In the genomic region with DNA sequence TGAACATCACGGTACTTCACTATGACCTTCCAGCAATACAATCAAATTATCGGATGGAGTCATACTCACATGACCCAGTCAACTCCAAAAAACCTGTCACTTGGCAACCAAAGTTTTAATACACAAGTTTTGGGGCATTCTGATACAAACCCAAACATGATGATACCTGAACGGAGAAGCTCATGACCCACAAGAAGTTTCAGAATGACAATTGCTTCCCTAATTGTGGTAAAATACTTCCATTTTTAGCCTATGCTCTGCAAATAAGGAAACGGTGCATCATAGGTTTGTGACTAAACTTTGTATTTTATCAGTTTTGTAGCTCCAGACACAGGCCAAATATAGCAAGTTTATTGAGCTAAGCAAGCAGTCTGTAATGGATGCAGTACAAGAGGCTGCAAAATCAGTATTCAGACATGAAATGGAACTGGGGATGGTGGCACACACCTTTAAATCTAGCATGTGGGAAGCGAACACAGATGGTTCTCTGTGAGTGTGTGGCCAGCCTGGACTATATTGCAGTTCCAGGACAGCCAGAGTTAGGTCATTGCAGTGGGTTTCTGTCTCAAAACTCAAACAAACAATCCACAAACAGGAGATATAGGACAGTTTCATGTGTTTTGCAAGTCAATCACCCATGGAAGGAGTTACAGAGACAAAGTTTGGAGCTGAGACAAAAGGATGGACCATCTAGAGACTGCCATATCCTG, we compare ENCODE assay signal across 25 mouse cellular contexts.
DNase-seq lines count a peak whose midpoint lies in the region; ATAC-seq and TF ChIP-seq lines count a peak whose summit lies in the region.
"Had no signal": no experiment of that assay in that cellular context is flagged by ENCODE, and none has a peak within 500 bp of the region (broad histone marks: within the 10 kb centered on the region; RNA-seq: fewer than 3 reads in every experiment).

No protein-coding gene starts in this region.

- TF ChIP-seq POLR2A in kidney, adult 2 months (IDR thresholded peaks at IDR 0.05; ENCODE audit: low read depth, low read length), result no peak
- TF ChIP-seq POLR2A in CH12.LX (IDR thresholded peaks at IDR 0.05; ENCODE audit: low read depth, low read length), result no peak

- peak; percentile 61; the same call in 1 of the 2 replicates for ATAC-seq in neutrophil, adult 5-6 weeks (ENCODE audit: extremely low read depth, insufficient number of reproducible peaks, low FRiP score, poor library complexity, severe bottlenecking)
- ATAC-seq in heart, embryonic 11.5 days (replicated peaks; ENCODE audit: insufficient number of reproducible peaks, low FRiP score, low TSS enrichment), result no peak
- ATAC-seq: CD4-positive, CD25-positive, alpha-beta regulatory T cell, adult 4 months; hindbrain, embryonic 16.5 days; intestine, embryonic 15.5 days; midbrain, embryonic 15.5 days had no signal

- in situ Hi-C loops in CH12.LX (cut with MboI; ENCODE audit: low pct_ligation_motif_present, low pct_unique_long_range_greater_than_20kb, low sequenced_read_pairs), result loop anchor here (25.0 kb wide), 1 partner anchor 547 kb away; no protein-coding TSS in a partner anchor

- TF ChIP-seq RAD21 in CH12.LX (IDR thresholded peaks at IDR 0.05; ENCODE audit: low read depth, low read length), result no peak; the same call in 1 of the 2 replicates

- dilution Hi-C loops in CH12.LX (cut with MboI; ENCODE audit: extremely low pct_ligation_motif_present, extremely low pct_unique_long_range_greater_than_20kb, low sequenced_read_pairs), result no loop called here

- no peaks in the 10 kb centered on the region for H3K4me1 ChIP-seq in kidney, adult 2 months (ENCODE audit: control insufficient read depth, insufficient read depth, low read length)
- peaks cover 5 to 11% of the 10 kb centered on the region in 2 experiments for H3K4me1 ChIP-seq in CH12.LX (ENCODE audit: control insufficient read depth in 1 of 2, insufficient read depth in 2 of 2)
- no peaks in the 10 kb centered on the region for H3K4me1 ChIP-seq in heart, embryonic 11.5 days (ENCODE audit: control insufficient read depth, insufficient read depth, low read length)
- H3K4me1 ChIP-seq in midbrain, embryonic 10.5 days, result no peaks in the 10 kb centered on the region
- H3K4me1 ChIP-seq: embryonic facial prominence, embryonic 13.5 days; forebrain, embryonic 12.5 days; intestine, embryonic 15.5 days; kidney, embryonic 15.5 days; liver, embryonic 15.5 days; midbrain, embryonic 15.5 days; stomach, embryonic 15.5 days had no signal

- DNase-seq in kidney, adult 2 months, result peak; percentile 10
- no peak for DNase-seq in kidney, postnatal 10 days
- DNase-seq in CH12.LX (ENCODE audit: extremely low read depth), result peak; percentile 90
- DNase-seq in midbrain, embryonic 10.5 days (ENCODE audit: low spot score), result no peak
- DNase-seq: cerebellum, adult 18-20 months; cerebellum, postnatal 14 days; heart, postnatal 4 days; kidney, postnatal 4 days; right cerebral cortex, postnatal 25 days; thymus, adult 18-20 months; thymus, postnatal 36 days had no signal

- TF ChIP-seq EP300 in CH12.LX (IDR thresholded peaks at IDR 0.05; ENCODE audit: low read length), result peak; percentile 96

- peak overlapping the region; percentile 15; the same call in 1 of the 2 replicates for H3K4me2 ChIP-seq in CH12.LX (ENCODE audit: insufficient read depth, low read depth, poor library complexity, severe bottlenecking)
- H3K4me2 ChIP-seq in heart, embryonic 11.5 days, result no peak overlapping the region
- H3K4me2 ChIP-seq: embryonic facial prominence, embryonic 13.5 days; forebrain, embryonic 12.5 days; intestine, embryonic 15.5 days; kidney, embryonic 15.5 days; liver, embryonic 15.5 days; midbrain, embryonic 15.5 days; stomach, embryonic 15.5 days had no signal

- H3K36me3 ChIP-seq in kidney, adult 2 months (ENCODE audit: control insufficient read depth, insufficient read depth, low read length), result no peaks in the 10 kb centered on the region
- H3K36me3 ChIP-seq in CH12.LX (replicated peaks in 1 of 2; ENCODE audit: control insufficient read depth in 1 of 2, insufficient read depth in 1 of 2, low read length in 1 of 2) (no peaks in the 10 kb centered on the region), macrophage (ENCODE audit: inconsistent target) (no peaks in the 10 kb centered on the region)
- no peaks in the 10 kb centered on the region for H3K36me3 ChIP-seq in heart, embryonic 11.5 days (ENCODE audit: control insufficient read depth, insufficient read depth, low read length)
- no peaks in the 10 kb centered on the region for H3K36me3 ChIP-seq in midbrain, embryonic 10.5 days
- H3K36me3 ChIP-seq: embryonic facial prominence, embryonic 13.5 days; forebrain, embryonic 12.5 days; intestine, embryonic 15.5 days; kidney, embryonic 15.5 days; liver, embryonic 15.5 days; midbrain, embryonic 15.5 days; stomach, embryonic 15.5 days had no signal

- H3K27me3 ChIP-seq in kidney, adult 2 months (replicated peaks; ENCODE audit: control insufficient read depth, insufficient read depth, low read length), result no peaks in the 10 kb centered on the region
- H3K27me3 ChIP-seq in CH12.LX (replicated peaks), result no peaks in the 10 kb centered on the region
- no peaks in the 10 kb centered on the region for H3K27me3 ChIP-seq in heart, embryonic 11.5 days (ENCODE audit: control insufficient read depth, insufficient read depth, low read length)
- H3K27me3 ChIP-seq in midbrain, embryonic 10.5 days (ENCODE audit: low read depth, poor library complexity, severe bottlenecking), result no peaks in the 10 kb centered on the region
- H3K27me3 ChIP-seq: embryonic facial prominence, embryonic 13.5 days; forebrain, embryonic 12.5 days; intestine, embryonic 15.5 days; kidney, embryonic 15.5 days; liver, embryonic 15.5 days; midbrain, embryonic 15.5 days; stomach, embryonic 15.5 days had no signal

- no peak overlapping the region for H3K9ac ChIP-seq in CH12.LX (ENCODE audit: insufficient read depth, low read depth)
- no peak overlapping the region for H3K9ac ChIP-seq in heart, embryonic 11.5 days (ENCODE audit: low read depth, low read length)
- H3K9ac ChIP-seq: embryonic facial prominence, embryonic 13.5 days; forebrain, embryonic 12.5 days; intestine, embryonic 15.5 days; kidney, embryonic 15.5 days; liver, embryonic 15.5 days; midbrain, embryonic 15.5 days; stomach, embryonic 15.5 days had no signal

- H3K4me3 ChIP-seq in kidney, adult 2 months (ENCODE audit: insufficient read depth, low read depth, low read length), result no peak overlapping the region
- no peak overlapping the region for H3K4me3 ChIP-seq in CH12.LX (replicated peaks in 1 of 3; ENCODE audit: low read depth in 2 of 3, low read length in 2 of 3, poor library complexity in 1 of 3)
- H3K4me3 ChIP-seq in macrophage (ENCODE audit: inconsistent target), result no peak overlapping the region
- H3K4me3 ChIP-seq in heart, embryonic 11.5 days (ENCODE audit: low read depth, low read length), result no peak overlapping the region
- no peak overlapping the region for H3K4me3 ChIP-seq in midbrain, embryonic 10.5 days
- H3K4me3 ChIP-seq: embryonic facial prominence, embryonic 13.5 days; erythroblast, embryonic 14.5 days; forebrain, embryonic 12.5 days; intestine, embryonic 15.5 days; kidney, embryonic 15.5 days; left cerebral cortex, adult 2 months; liver, embryonic 15.5 days; midbrain, embryonic 15.5 days; stomach, embryonic 15.5 days had no signal

- no peak for TF ChIP-seq CTCF in kidney, adult 2 months (conservative IDR thresholded peaks at IDR 0.05; ENCODE audit: insufficient read depth, insufficient read length, low read depth, low read length)
- no peak for TF ChIP-seq CTCF in CH12.LX (conservative IDR thresholded peaks at IDR 0.05 in 1 of 2, IDR thresholded peaks at IDR 0.05 in 1 of 2; ENCODE audit: low read depth in 2 of 2, low read length in 2 of 2)

- H3K79me2 ChIP-seq in CH12.LX (replicated peaks; ENCODE audit: control insufficient read depth, extremely low read depth, insufficient read depth, poor library complexity, severe bottlenecking), result no peaks in the 10 kb centered on the region
- no peaks in the 10 kb centered on the region for H3K79me2 ChIP-seq in macrophage (ENCODE audit: inconsistent target)

- WGBS in kidney, adult 2 months, result 83% methylated on average over 5 of the region's 5 CpGs
- 25% methylated on average over 4 of the region's 5 CpGs for WGBS in macrophage (ENCODE audit: missing documents)
- WGBS in heart, embryonic 11.5 days (ENCODE audit: insufficient replicate concordance), result 81% methylated on average over 5 of the region's 5 CpGs
- 90% methylated on average over 5 of the region's 5 CpGs for WGBS in midbrain, embryonic 10.5 days

- no peaks in the 10 kb centered on the region for H3K9me3 ChIP-seq in CH12.LX (replicated peaks; ENCODE audit: low read length)
- H3K9me3 ChIP-seq in heart, embryonic 11.5 days (replicated peaks; ENCODE audit: control insufficient read depth, low read length), result no peaks in the 10 kb centered on the region
- H3K9me3 ChIP-seq in midbrain, embryonic 10.5 days (replicated peaks), result no peaks in the 10 kb centered on the region
- H3K9me3 ChIP-seq: embryonic facial prominence, embryonic 13.5 days; forebrain, embryonic 12.5 days; intestine, embryonic 15.5 days; kidney, embryonic 15.5 days; liver, embryonic 15.5 days; midbrain, embryonic 15.5 days; stomach, embryonic 15.5 days had no signal

- H3K27ac ChIP-seq in kidney, adult 2 months (ENCODE audit: insufficient read depth, low read depth, low read length), result no peak overlapping the region
- H3K27ac ChIP-seq in CH12.LX (ENCODE audit: insufficient read depth, low read depth) (no peak overlapping the region), macrophage (peak overlapping the region; percentile 80)
- no peak overlapping the region for H3K27ac ChIP-seq in heart, embryonic 11.5 days (ENCODE audit: low read depth, low read length)
- H3K27ac ChIP-seq in midbrain, embryonic 10.5 days (replicated peaks), result no peak overlapping the region
- H3K27ac ChIP-seq: embryonic facial prominence, embryonic 13.5 days; forebrain, embryonic 12.5 days; intestine, embryonic 15.5 days; kidney, embryonic 15.5 days; left cerebral cortex, adult 2 months; liver, embryonic 15.5 days; midbrain, embryonic 15.5 days; stomach, embryonic 15.5 days had no signal

TF ChIP-seq in CH12.LX, 34 proteins besides CTCF, POLR2A, EP300 and RAD21 (continues in another document):
- TF ChIP-seq NRF1 (IDR thresholded peaks at IDR 0.05; ENCODE audit: low read depth, low read length) (no peak), POLR2AphosphoS2 (IDR thresholded peaks at IDR 0.05; ENCODE audit: low read depth, low read length) (no peak), MXI1 (IDR thresholded peaks at IDR 0.05; ENCODE audit: low read depth, low read length) (no peak), ELF1 (IDR thresholded peaks at IDR 0.05; ENCODE audit: low read depth, low read length) (no peak), USF2 (conservative IDR thresholded peaks at IDR 0.05; ENCODE audit: low read depth, low read length) (no peak), KAT2A (IDR thresholded peaks at IDR 0.05; ENCODE audit: insufficient replicate concordance, low read length) (no peak), MEF2A (IDR thresholded peaks at IDR 0.05; ENCODE audit: borderline replicate concordance, low read depth, low read length) (peak; percentile 99), UBTF (IDR thresholded peaks at IDR 0.05; ENCODE audit: low read depth, low read length) (no peak), BHLHE40 (IDR thresholded peaks at IDR 0.05; ENCODE audit: low read depth, low read length) (peak; percentile 86), JUND (conservative IDR thresholded peaks at IDR 0.05; ENCODE audit: low read depth, low read length) (peak; percentile 93)

Comparison
In these comparisons a context has a peak if more than half of its experiments do, and no peak if none do; other contexts are left out.
1. DNase-seq: peak in kidney, adult 2 months (single experiment) and CH12.LX (single experiment); none in kidney, postnatal 10 days (single experiment) and midbrain, embryonic 10.5 days (single experiment).